Mouse (Mus musculus) heart, embryonic 15.5 days (tissue): ENCODE measurements around the gene Zfp704. TPM values are rescaled to one million over a fixed set of nuclear protein-coding genes. Genes with fewer than 3 reads are reported as not detected.
"Not testable (repeated sequence)": the region's sequence is repeated elsewhere in the genome, so short reads cannot be mapped to it uniquely, and the experiment has no call there.

Experiments
- ATAC-seq: fragments of 200-750 bp; cut with Nextera tagmentation; replicated peaks from 2 replicates; pipeline ENCODE4 v1.8.0; 2017; ENCODE audit warnings: low read depth, moderate TSS enrichment; ENCODE audit not compliant: insufficient number of reproducible peaks, insufficient read depth, low FRiP score
- H3K27ac ChIP-seq: fragments of 300-500 bp; sonication (generic); 2 replicates; pipeline ENCODE4 v1.5.1; 2015; ENCODE audit warnings: mild to moderate bottlenecking, inconsistent platforms
- H3K27me3 ChIP-seq: fragments of 300-500 bp; sonication (generic); 2 replicates; pipeline ENCODE4 v1.6.1; 2015; ENCODE audit warnings: inconsistent platforms
- H3K36me3 ChIP-seq: fragments of 300-500 bp; sonication (generic); 2 replicates; pipeline ENCODE4 v1.6.1; 2015; ENCODE audit warnings: mild to moderate bottlenecking, inconsistent platforms
- H3K4me1 ChIP-seq: fragments of 300-500 bp; sonication (generic); replicated peaks from 2 replicates; pipeline ENCODE4 v1.6.1; 2015; ENCODE audit warnings: inconsistent platforms
- H3K4me2 ChIP-seq: fragments of 300-500 bp; sonication (generic); 2 replicates; pipeline ENCODE4 v1.6.1; 2015; ENCODE audit warnings: inconsistent platforms, mild to moderate bottlenecking, moderate library complexity
- H3K4me3 ChIP-seq: fragments of 300-500 bp; sonication (generic); 2 replicates; pipeline ENCODE4 v1.5.1; 2015; ENCODE audit warnings: mild to moderate bottlenecking, inconsistent platforms
- H3K9ac ChIP-seq: fragments of 300-500 bp; sonication (generic); 2 replicates; pipeline ENCODE4 v1.6.1; 2015; ENCODE audit warnings: mild to moderate bottlenecking, inconsistent platforms
- H3K9me3 ChIP-seq: fragments of 300-500 bp; sonication (generic); replicated peaks from 2 replicates; pipeline ENCODE4 v1.6.1; 2016; ENCODE audit warnings: inconsistent platforms
- WGBS: fragments of 180-500 bp; shearing (Covaris S2); methylation state at CpG from one replicate; pipeline ENCODE4 v1.1.7; 2015; ENCODE audit warnings: mixed read lengths; 5-methylcytosine and 5-hydroxymethylcytosine counted together
- polyA plus RNA-seq: library from polyadenylated mRNA; unstranded; fragments of >200 nt; fragmentation: Nextera tagmentation; extraction: Ambion mirVana; gene quantifications from 2 replicates; pipeline ENCODE4 v1.2.1, GENCODE M21; 2015

The Zfp704 gene
- polyA plus RNA-seq, 1 experiment from 2014 or later: 5.6 TPM

DNA sequence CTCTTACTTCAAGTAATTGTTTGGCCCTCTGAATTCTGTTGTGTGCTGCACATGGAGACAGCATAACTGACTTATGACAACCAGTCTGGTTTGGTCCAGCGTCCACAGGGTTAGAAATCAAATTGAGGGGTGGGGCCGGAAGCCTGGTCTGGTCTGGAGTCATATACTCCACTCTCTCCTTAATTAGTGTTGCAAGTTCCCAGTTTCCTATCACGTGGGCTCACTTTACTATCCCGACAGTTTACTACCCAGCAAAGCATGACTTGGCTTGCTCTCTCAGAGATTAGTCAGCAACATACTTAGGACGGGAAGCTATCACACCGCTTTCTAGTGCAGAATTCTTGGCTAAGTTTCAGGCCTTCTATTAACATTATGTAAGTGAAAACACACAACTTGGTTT lies 36.3 kb downstream of the Zfp704 start:
- peaks cover 27% of the 10 kb centered on the region for H3K4me1 ChIP-seq

DNA sequence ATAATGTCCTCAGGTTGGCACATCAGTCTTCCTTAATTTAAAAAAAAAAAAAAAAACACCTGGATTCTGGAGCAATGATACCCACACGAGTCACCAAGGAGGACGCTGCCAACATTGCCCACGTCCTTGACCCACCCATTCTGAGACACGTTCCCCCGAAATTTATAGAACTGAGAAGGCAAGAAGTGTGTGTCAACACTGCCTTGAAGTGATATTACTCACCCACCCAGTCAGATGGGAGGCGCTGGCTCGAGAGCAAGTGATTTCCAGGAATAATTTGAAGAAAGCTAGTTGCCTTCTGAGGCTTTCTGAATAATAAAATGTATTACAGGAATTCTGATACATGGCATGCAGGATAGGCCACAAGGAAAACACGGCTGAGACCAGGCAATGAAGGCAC lies 37.6 kb downstream of the Zfp704 start:
- H3K27me3 ChIP-seq: no peaks in the 10 kb centered on the region

More for the DNA sequence above, 36.3 kb downstream of the Zfp704 start:
- Histone ChIP-seq H3K9me3 (no peaks in the 10 kb centered on the region), H3K9ac (no peak overlapping the region), H3K27me3 (no peaks in the 10 kb centered on the region), H3K36me3 (no peaks in the 10 kb centered on the region), H3K4me2 (0 out of 2 replicates have a peak overlapping the region, but pooled peaks have one; percentile 15), H3K27ac (peak overlapping the region; percentile 18; the same call in 1 of the 2 replicates), H3K4me3 (no peak overlapping the region)
- 17% methylated on average over 6 of the region's 6 CpGs for WGBS
- ATAC-seq: peak; percentile 77

DNA sequence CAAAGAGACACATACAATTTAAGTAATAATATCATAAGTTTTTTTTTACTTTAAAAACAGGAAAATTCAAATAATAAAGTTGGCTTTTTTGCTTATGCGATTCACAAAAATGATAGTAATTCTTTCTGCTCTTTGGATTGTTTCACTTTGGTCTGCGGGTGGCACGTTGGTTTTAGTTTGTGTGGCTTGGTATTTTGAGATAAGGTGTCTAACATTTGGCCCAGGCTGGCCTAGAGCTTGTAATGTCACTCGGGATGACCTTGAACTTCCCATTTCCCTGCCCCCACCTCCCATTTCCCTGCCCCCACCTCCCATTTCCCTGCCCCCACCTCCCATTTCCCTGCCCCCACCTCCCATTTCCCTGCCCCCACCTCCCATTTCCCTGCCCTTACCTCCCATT lies 39.1 kb downstream of the Zfp704 start:
- no peak overlapping the region for H3K4me2 ChIP-seq
- 74% methylated on average over 4 of the region's 4 CpGs for WGBS
- no peaks in the 10 kb centered on the region for H3K9me3 ChIP-seq
- no peak overlapping the region for H3K9ac ChIP-seq
- no peaks in the 10 kb centered on the region for H3K27me3 ChIP-seq
- H3K4me3 ChIP-seq: no peak overlapping the region
- no peak overlapping the region for H3K27ac ChIP-seq
- no peak for ATAC-seq
- peaks cover 23% of the 10 kb centered on the region for H3K4me1 ChIP-seq
- no peaks in the 10 kb centered on the region for H3K36me3 ChIP-seq

More for the DNA sequence above, 37.6 kb downstream of the Zfp704 start:
- Histone ChIP-seq H3K36me3 (no peaks in the 10 kb centered on the region), H3K9me3 (no peaks in the 10 kb centered on the region), H3K4me3 (no peak overlapping the region), H3K4me2 (no peak overlapping the region), H3K27ac (no peak overlapping the region), H3K9ac (no peak overlapping the region), H3K4me1 (peaks cover 23% of the 10 kb centered on the region)
- WGBS: 78% methylated on average over 8 of the region's 8 CpGs
- no peak for ATAC-seq

DNA sequence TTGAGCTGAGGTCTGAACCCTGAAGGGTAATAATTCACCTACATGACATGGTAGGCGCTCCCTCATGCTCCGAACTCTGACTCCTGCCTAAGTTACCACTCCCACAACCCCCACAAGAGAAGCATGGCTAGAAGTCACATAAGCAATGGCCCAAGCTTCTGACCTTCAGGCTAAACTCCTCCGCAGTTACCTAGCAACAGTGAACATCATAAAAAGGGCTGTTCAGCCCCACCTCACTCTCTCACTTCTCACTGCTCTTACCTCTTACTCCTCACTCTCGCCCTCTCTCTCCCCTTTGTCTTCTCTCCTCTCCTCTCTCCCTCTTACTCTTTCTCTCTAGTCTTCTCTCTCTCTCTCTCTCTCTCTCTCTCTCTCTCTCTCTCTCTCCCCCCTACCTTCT lies 40.2 kb downstream of the Zfp704 start:
- not testable (repeated sequence) for H3K36me3 ChIP-seq, H3K27ac ChIP-seq, H3K9me3 ChIP-seq, ATAC-seq, H3K4me3 ChIP-seq, H3K4me2 ChIP-seq, H3K9ac ChIP-seq, H3K27me3 ChIP-seq
- WGBS: 92% methylated on average over 4 of the region's 4 CpGs
- peaks cover 19% of the 10 kb centered on the region for H3K4me1 ChIP-seq

DNA sequence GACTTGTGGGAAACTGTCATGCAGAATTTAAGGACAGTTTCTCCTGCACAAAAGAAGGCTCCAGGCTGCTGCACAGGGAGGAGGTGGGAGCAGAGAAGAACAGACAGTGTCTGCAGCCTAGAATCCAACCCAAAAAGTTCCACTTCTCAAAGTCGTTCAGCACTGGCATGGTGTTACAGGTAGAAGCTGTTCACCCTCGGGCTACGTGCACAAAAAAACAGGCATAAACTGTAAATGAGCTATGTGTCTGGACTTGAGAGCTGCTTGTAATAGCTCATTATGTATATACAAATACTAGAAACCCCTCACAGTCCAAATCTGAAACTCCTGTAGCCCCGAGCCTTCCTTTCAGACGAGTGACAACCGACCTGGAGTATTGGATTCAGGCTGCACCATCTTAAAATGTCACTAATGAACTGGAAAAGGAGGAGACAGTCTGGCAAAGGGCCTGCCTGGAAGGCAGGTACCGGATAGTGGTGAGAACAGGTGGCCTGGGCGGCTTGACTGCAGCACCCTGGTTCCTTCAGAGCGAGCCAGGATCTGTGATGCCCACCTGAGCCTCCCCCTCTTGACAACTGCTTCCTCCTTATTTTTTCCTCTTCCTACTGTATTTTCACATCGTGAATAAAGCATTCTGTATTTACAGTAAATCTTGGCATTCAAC lies 41.2 kb downstream of the Zfp704 start:
- Histone ChIP-seq H3K4me3 (no peak overlapping the region), H3K27ac (no peak overlapping the region), H3K9me3 (no peaks in the 10 kb centered on the region), H3K4me1 (peaks cover 10% of the 10 kb centered on the region), H3K4me2 (no peak overlapping the region), H3K27me3 (no peaks in the 10 kb centered on the region), H3K36me3 (no peaks in the 10 kb centered on the region), H3K9ac (no peak overlapping the region)
- no peak for ATAC-seq
- 83% methylated on average over 10 of the region's 10 CpGs for WGBS

DNA sequence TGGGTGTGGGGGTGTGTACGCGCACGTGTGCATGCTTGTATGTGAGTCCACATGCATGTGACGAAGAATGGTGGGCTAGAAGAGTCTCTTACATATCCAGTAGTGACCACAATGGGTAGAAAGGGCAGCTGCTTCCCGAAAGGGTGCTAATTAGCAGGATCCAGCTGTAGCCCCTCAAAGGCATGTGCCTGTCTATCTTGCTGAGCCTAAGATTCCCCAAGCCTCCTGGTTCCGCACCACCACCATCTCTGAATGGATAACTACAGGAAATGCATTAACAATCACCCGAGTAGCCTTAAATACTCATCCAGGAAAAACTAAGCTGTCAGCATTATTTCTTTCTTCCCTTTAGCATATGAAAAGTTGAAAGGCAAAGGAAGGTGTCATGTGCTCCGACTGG lies 41.9 kb downstream of the Zfp704 start:
- Histone ChIP-seq H3K4me1 (peaks cover 11% of the 10 kb centered on the region), H3K4me3 (no peak overlapping the region), H3K4me2 (no peak overlapping the region), H3K9ac (no peak overlapping the region), H3K27ac (no peak overlapping the region), H3K9me3 (no peaks in the 10 kb centered on the region), H3K36me3 (no peaks in the 10 kb centered on the region), H3K27me3 (no peaks in the 10 kb centered on the region)
- WGBS: 78% methylated on average over 8 of the region's 8 CpGs
- no peak for ATAC-seq

DNA sequence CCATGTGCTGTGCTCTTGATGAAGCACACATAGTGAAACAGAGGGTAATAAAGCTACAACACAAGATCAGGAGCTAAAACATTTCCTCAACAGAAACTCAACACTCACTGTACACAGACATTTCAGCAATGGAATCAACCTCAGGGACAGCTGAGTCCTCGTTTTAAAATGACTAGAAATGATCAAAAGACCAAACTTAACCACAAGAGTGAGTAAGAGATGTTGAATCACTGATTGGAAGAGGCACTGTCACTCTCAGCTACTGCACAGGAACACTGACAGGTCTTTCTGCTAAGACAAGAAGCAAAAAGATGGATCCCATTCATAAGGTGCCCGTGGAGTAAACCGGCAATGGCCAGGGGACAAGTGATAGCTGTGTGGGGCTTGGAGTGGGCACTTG lies 43.1 kb downstream of the Zfp704 start:
- no peak for ATAC-seq
- H3K4me2 ChIP-seq: no peak overlapping the region
- no peak overlapping the region for H3K9ac ChIP-seq
- no peaks in the 10 kb centered on the region for H3K9me3 ChIP-seq
- H3K36me3 ChIP-seq: no peaks in the 10 kb centered on the region
- peaks cover 5% of the 10 kb centered on the region; the same call in 1 of the 2 replicates for H3K4me1 ChIP-seq
- no peaks in the 10 kb centered on the region for H3K27me3 ChIP-seq
- H3K4me3 ChIP-seq: no peak overlapping the region
- 78% methylated on average over 3 of the region's 3 CpGs for WGBS
- no peak overlapping the region for H3K27ac ChIP-seq

DNA sequence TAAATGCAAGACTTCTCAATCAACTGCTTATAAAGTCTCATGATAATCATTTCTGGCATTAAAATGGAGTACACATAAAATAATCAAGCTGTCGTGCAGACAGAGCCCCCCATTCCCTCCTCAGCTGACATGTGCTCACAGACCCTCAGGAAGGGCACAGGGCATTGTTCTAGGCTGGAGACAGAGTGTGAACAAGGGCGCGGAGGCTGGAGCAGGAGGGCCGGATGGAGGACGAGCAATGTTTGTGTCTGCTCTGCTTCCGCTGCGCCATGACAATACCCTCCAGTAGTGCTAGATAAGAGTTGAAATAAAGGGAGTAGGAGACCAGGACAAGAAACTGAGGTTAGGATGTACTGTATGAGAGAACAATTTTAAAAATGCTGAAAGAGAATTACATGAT lies 46.3 kb downstream of the Zfp704 start:
- H3K4me1 ChIP-seq: peaks cover 5% of the 10 kb centered on the region; the same call in 1 of the 2 replicates

DNA sequence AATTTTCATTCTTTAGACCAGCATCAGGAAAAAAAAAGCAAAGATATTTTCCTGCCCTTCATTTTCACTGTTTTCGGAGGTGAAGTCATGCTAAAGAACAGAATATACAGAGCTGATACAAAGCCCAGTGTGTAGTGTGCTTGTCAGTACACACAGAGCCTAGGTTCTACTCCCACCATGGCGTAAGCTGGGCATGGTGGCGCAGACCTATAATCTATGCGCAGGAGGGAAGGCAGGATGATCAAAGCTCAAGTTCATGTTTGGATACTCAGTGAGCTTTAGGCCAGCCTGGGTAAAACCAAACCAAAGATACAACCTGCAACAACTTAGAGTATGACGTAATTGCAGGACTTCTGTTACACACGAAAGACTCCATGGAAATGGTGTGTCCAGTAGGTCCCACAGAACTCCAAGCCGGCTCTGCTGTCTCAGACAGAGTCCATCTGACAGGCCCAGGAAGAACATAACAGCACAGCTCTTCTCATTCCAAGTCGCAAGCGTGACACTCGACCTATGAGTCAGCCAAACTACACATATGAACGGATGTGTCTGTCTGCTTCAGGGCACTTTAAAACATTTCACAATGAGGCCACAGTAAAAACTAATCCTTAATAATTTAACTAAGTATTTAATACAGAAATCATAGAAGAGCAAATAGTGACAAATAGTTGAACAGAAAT lies 47.1 kb downstream of the Zfp704 start:
- H3K4me2 ChIP-seq: no peak overlapping the region
- H3K9me3 ChIP-seq: no peaks in the 10 kb centered on the region
- no peaks in the 10 kb centered on the region for H3K36me3 ChIP-seq
- no peak overlapping the region for H3K4me3 ChIP-seq
- no peaks in the 10 kb centered on the region for H3K27me3 ChIP-seq
- ATAC-seq: no peak
- H3K9ac ChIP-seq: no peak overlapping the region
- no peak overlapping the region for H3K27ac ChIP-seq
- 78% methylated on average over 11 of the region's 11 CpGs for WGBS
- peaks cover 5% of the 10 kb centered on the region; the same call in 1 of the 2 replicates for H3K4me1 ChIP-seq

More for the DNA sequence above, 46.3 kb downstream of the Zfp704 start:
- Histone ChIP-seq H3K4me2 (no peak overlapping the region), H3K36me3 (no peaks in the 10 kb centered on the region), H3K9me3 (no peaks in the 10 kb centered on the region), H3K27me3 (no peaks in the 10 kb centered on the region), H3K9ac (no peak overlapping the region), H3K4me3 (no peak overlapping the region), H3K27ac (no peak overlapping the region)
- 55% methylated on average over 7 of the region's 7 CpGs for WGBS
- ATAC-seq: no peak

DNA sequence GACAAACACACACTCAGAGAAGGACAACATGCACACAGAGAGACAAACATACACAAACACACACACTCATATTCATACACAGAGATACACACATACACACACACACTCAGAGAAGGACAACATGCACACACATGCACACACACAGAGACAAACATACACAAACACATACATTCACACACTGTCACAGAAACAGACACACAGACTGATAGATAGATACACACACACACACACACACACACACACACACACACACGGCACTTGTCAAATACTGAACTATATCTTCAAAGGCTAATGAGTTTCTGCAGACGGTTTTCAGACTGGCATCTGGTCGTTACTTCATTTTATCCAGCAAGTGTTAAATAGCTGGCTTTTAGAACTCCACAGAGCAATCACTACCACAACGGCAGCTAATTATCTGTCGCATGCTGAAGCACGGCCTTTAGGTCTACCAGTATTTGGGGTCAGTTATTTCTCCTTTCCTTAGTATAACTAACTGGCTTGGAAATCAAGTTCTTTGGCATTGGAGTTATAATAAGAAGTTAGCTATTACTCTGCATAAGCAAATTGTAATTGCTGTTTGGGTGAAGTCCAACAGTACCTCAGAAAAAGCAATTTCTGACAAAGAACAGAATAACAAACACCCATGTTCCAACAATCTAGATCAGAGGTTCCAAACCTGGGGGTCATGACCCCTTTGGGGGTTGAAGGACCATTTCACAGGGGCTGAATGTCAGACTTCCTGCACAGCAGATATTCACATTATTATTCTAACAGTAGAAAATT lies 51.9 kb downstream of the Zfp704 start:
- Histone ChIP-seq H3K9me3 (no peaks in the 10 kb centered on the region), H3K9ac (no peak overlapping the region), H3K27ac (no peak overlapping the region), H3K27me3 (no peaks in the 10 kb centered on the region), H3K4me3 (no peak overlapping the region), H3K4me1 (0 out of 2 replicates have a peak, but pooled peaks cover 2% of the 10 kb centered on the region), H3K36me3 (no peaks in the 10 kb centered on the region), H3K4me2 (no peak overlapping the region)
- WGBS: 62% methylated on average over 6 of the region's 6 CpGs
- no peak for ATAC-seq

DNA sequence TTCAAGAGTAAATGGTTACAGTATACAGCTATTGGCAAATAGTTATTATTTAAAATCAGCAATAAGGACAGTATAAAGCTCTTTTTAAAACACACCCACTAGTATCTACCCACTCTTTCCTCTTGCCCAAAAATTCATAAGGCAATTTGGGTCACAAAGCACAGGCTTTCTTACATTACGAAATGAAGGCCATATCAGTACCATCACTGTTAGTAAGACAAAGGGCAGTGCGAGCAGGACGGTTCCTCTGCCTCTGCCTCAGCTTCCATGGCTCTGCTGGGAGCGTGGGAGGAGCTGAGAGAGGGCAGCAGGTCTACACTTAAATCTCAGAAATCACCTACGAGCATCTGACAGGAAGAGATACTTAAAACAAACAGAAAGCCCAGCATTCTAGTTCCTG lies 53.7 kb downstream of the Zfp704 start:
- 51% methylated on average over 5 of the region's 5 CpGs for WGBS
- ATAC-seq: no peak

More for the DNA sequence above, 53.7 kb downstream of the Zfp704 start:
- Histone ChIP-seq H3K4me2 (no peak overlapping the region), H3K9ac (no peak overlapping the region), H3K9me3 (no peaks in the 10 kb centered on the region), H3K36me3 (no peaks in the 10 kb centered on the region), H3K27me3 (no peaks in the 10 kb centered on the region), H3K27ac (no peak overlapping the region), H3K4me1 (peaks cover 11% of the 10 kb centered on the region), H3K4me3 (no peak overlapping the region)
